Mouse (Mus musculus): ENCODE results near the gene Il12a. TPM values are rescaled to one million over a fixed set of nuclear protein-coding genes. Genes with fewer than 3 reads are reported as not detected.
"Not testable (repeated sequence)": the region's sequence is repeated elsewhere in the genome, so short reads cannot be mapped to it uniquely, and the experiment has no call there.

The Il12a gene
- polyA plus RNA-seq, 1 experiment from 2014 or later, result 0.28 TPM

DNA sequence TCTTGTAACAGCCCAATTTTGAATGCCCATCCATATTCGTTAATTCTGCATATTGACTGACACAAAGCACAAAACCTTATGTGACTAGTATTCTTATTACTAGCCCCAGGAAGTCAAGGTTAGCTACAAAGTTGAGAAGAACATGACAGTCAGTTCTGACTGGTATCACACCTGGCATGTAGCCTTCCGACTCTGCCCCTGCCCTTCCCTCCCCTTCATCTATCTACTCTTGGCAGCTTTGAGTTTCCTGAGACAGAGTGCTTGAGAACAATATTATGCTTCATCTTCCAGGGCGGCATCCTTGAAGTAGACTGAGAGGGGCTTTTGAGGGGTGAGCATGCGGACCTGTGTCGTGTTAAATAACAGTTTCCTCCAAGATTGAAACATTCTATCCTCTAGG, 54.6 kb downstream of the Il12a start:
- Histone ChIP-seq H3K4me3 (ENCODE audit: low read depth, low read length) (no peak overlapping the region), H3K9me3 (replicated peaks; ENCODE audit: control insufficient read depth, low read length, poor library complexity, severe bottlenecking) (no peaks in the 10 kb centered on the region), H3K27me3 (ENCODE audit: control insufficient read depth, insufficient read depth, low read depth, low read length) (no peaks in the 10 kb centered on the region), H3K36me3 (ENCODE audit: control insufficient read depth, insufficient read depth, low read length) (no peaks in the 10 kb centered on the region), H3K9ac (ENCODE audit: low read depth, low read length) (no peak overlapping the region), H3K27ac (ENCODE audit: low read length) (no peak overlapping the region), H3K4me1 (ENCODE audit: control insufficient read depth, insufficient read depth, low read length) (no peaks in the 10 kb centered on the region), H3K4me2 (ENCODE audit: low read length) (no peak overlapping the region)
- ATAC-seq, result no peak
- WGBS, result 88% methylated on average over 5 of the region's 5 CpGs

DNA sequence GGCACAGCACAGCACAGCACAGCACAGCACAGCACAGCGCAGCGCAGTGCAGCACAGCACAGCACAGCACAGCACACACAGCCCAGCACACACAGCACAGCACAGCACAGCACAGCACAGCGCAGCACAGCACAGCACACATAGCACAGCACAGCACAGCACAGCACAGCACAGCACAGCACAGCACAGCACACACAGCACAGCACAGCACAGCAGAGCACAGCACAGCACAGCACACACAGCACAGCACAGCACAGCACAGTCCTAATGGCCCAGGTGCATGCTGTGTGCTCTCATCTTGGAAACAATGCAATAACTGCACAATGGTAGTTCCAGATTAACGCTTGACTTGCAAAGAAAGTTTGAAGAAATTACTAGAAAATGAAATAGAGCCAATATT, 55.8 kb downstream of the Il12a start:
- H3K4me1 ChIP-seq (ENCODE audit: control insufficient read depth, insufficient read depth, low read length); H3K9ac ChIP-seq (ENCODE audit: low read depth, low read length); H3K27me3 ChIP-seq (ENCODE audit: control insufficient read depth, insufficient read depth, low read depth, low read length); H3K27ac ChIP-seq (ENCODE audit: low read length); ATAC-seq; H3K36me3 ChIP-seq (ENCODE audit: control insufficient read depth, insufficient read depth, low read length); H3K9me3 ChIP-seq (replicated peaks; ENCODE audit: control insufficient read depth, low read length, poor library complexity, severe bottlenecking); H3K4me2 ChIP-seq (ENCODE audit: low read length); H3K4me3 ChIP-seq (ENCODE audit: low read depth, low read length): not testable (repeated sequence)
- 91% methylated on average over 4 of the region's 4 CpGs for WGBS

Other genes with a start within 250 kb of the Il12a start
- gene 1110032F04Rik, start 178.9 kb downstream of the Il12a start, polyA plus RNA-seq (2015; fragmentation: Nextera tagmentation; extraction: Ambion mirVana), result 3.4 and 3.8 TPM in 2 replicates

Data from midbrain, embryonic 16.5 days (tissue).